40 mouse cellular contexts compared by ENCODE assay signal in genomic region chr16:45572307-45572706, GRCm38 (mm10). TPM values are rescaled to one million over a fixed set of nuclear protein-coding genes. Genes with fewer than 3 reads are reported as not detected.
DNase-seq lines count a peak whose midpoint lies in the region; ATAC-seq and TF ChIP-seq lines count a peak whose summit lies in the region.
"Had no signal": no experiment of that assay in that cellular context is flagged by ENCODE, and none has a peak within 500 bp of the region (broad histone marks: within the 10 kb centered on the region; RNA-seq: fewer than 3 reads in every experiment).

No protein-coding gene starts in this region.

- no peaks in the 10 kb centered on the region for H3K36me3 ChIP-seq in megakaryocyte, embryonic 14.5 days (replicated peaks; ENCODE audit: low read length)
- no peaks in the 10 kb centered on the region for H3K36me3 ChIP-seq in liver, embryonic 15.5 days (replicated peaks)
- H3K36me3 ChIP-seq: forebrain, embryonic 10.5 days; limb, embryonic 13.5 days; midbrain, embryonic 13.5 days; neural tube, embryonic 13.5 days had no signal

- TF ChIP-seq CTCF in cerebellum, adult 2 months (IDR thresholded peaks at IDR 0.05; ENCODE audit: borderline replicate concordance, insufficient read depth, low read depth, low read length) = no peak

- H3K4me1 ChIP-seq in megakaryocyte, embryonic 14.5 days = peaks cover 18% of the 10 kb centered on the region
- peaks cover 5% of the 10 kb centered on the region; the same call in 1 of the 2 replicates for H3K4me1 ChIP-seq in liver, embryonic 15.5 days (replicated peaks)
- no peaks in the 10 kb centered on the region for H3K4me1 ChIP-seq in cerebellum, adult 2 months (ENCODE audit: control insufficient read depth, insufficient read depth, low read length)
- H3K4me1 ChIP-seq: forebrain, embryonic 10.5 days; limb, embryonic 13.5 days; midbrain, embryonic 13.5 days; neural tube, embryonic 13.5 days had no signal

- DNase-seq in urinary bladder, postnatal 14 days (ENCODE audit: low spot score) = no peak
- no peak for DNase-seq in urinary bladder, postnatal 36 days (ENCODE audit: low spot score in 2 of 2)
- DNase-seq in cerebellum, adult 2 months = no peak
- DNase-seq: adrenal gland, adult 8-10 months; cerebellum, adult 8-10 months; cerebellum, postnatal 25 days; gastrocnemius, adult 2 months; kidney, adult 18-20 months; kidney, postnatal 36 days; lung, adult 2 months; lung, postnatal 10 days; right cerebral cortex, postnatal 4 days; thymus, adult 2 months; thymus, postnatal 4 days had no signal

- H3K9me3 ChIP-seq in megakaryocyte, embryonic 14.5 days = no peaks in the 10 kb centered on the region
- H3K9me3 ChIP-seq in liver, embryonic 15.5 days (replicated peaks) = no peaks in the 10 kb centered on the region
- H3K9me3 ChIP-seq: forebrain, embryonic 10.5 days; limb, embryonic 13.5 days; midbrain, embryonic 13.5 days; neural tube, embryonic 13.5 days had no signal

- WGBS in liver, embryonic 15.5 days (ENCODE audit: insufficient replicate concordance) = 20% methylated on average over 3 of the region's 3 CpGs
- 84% methylated on average over 3 of the region's 3 CpGs for WGBS in cerebellum, adult 2 months

- peak overlapping the region; percentile 4 for H3K4me3 ChIP-seq in megakaryocyte, embryonic 14.5 days (replicated peaks)
- H3K4me3 ChIP-seq in liver, embryonic 15.5 days (replicated peaks) = no peak overlapping the region
- no peak overlapping the region for H3K4me3 ChIP-seq in cerebellum, adult 2 months (replicated peaks; ENCODE audit: insufficient read depth, low read depth, low read length)
- H3K4me3 ChIP-seq: forebrain, embryonic 10.5 days; gastrocnemius, adult 2 months; layer of hippocampus, adult 2 months; left cerebral cortex, adult 2 months; limb, embryonic 13.5 days; midbrain, embryonic 13.5 days; neural tube, embryonic 13.5 days had no signal

- peak overlapping the region; percentile 62 for H3K27ac ChIP-seq in liver, embryonic 15.5 days (replicated peaks)
- H3K27ac ChIP-seq in cerebellum, adult 2 months (ENCODE audit: insufficient read depth, low read length) = no peak overlapping the region
- H3K27ac ChIP-seq: forebrain, embryonic 10.5 days; gastrocnemius, adult 2 months; layer of hippocampus, adult 2 months; left cerebral cortex, adult 2 months; limb, embryonic 13.5 days; midbrain, embryonic 13.5 days; neural tube, embryonic 13.5 days; stomach, postnatal 0 days had no signal

- peak overlapping the region; percentile 7; the same call in 1 of the 2 replicates for H3K4me2 ChIP-seq in liver, embryonic 15.5 days
- H3K4me2 ChIP-seq: limb, embryonic 13.5 days; midbrain, embryonic 13.5 days; neural tube, embryonic 13.5 days had no signal

- H3K27me3 ChIP-seq in megakaryocyte, embryonic 14.5 days (replicated peaks) = no peaks in the 10 kb centered on the region
- H3K27me3 ChIP-seq in liver, embryonic 15.5 days = no peaks in the 10 kb centered on the region
- no peaks in the 10 kb centered on the region for H3K27me3 ChIP-seq in cerebellum, adult 2 months (ENCODE audit: control insufficient read depth, insufficient read depth, low read length)
- H3K27me3 ChIP-seq: limb, embryonic 13.5 days; midbrain, embryonic 13.5 days; neural tube, embryonic 13.5 days had no signal

- H3K9ac ChIP-seq in liver, embryonic 15.5 days = no peak overlapping the region
- H3K9ac ChIP-seq: limb, embryonic 13.5 days; midbrain, embryonic 13.5 days; neural tube, embryonic 13.5 days had no signal

- no peak for ATAC-seq in megakaryocyte, adult 5-6 weeks (ENCODE audit: poor library complexity, severe bottlenecking)
- peak; percentile 92 for ATAC-seq in common myeloid progenitor, adult 5-6 weeks (replicated peaks; ENCODE audit: low read depth, poor library complexity, severe bottlenecking)
- peak; percentile 86 for ATAC-seq in liver, embryonic 15.5 days (ENCODE audit: insufficient read depth)
- no peak for ATAC-seq in erythroblast, adult 5-6 weeks (replicated peaks; ENCODE audit: low FRiP score, poor library complexity, severe bottlenecking)
- ATAC-seq: forebrain, embryonic 16.5 days; hindbrain, embryonic 16.5 days; midbrain, embryonic 13.5 days had no signal

- no peak for TF ChIP-seq POLR2A in cerebellum, adult 2 months (IDR thresholded peaks at IDR 0.05; ENCODE audit: borderline replicate concordance, insufficient read depth, low read length)

RNA-seq across cellular contexts. Expression of gene Slc9c1, which starts 37.2 kb away (rescaled TPM):
- polyA plus RNA-seq in megakaryocyte, embryonic 14.5 days (2012; ENCODE audit: insufficient read depth, low replicate concordance) = not detected in 2 replicates
- not detected in 2 replicates for total RNA-seq in megakaryocyte, adult 5-6 weeks (2015)
- not detected in 2 replicates for total RNA-seq in megakaryocyte, adult 5-6 weeks (2017)
- total RNA-seq in common myeloid progenitor, adult 5-6 weeks (2017) = not detected in 2 replicates
- not detected in 2 replicates for polyA plus RNA-seq in liver, embryonic 15.5 days (2015; fragmentation: Nextera tagmentation; extraction: Ambion mirVana)
- total RNA-seq in erythroblast, adult 5-6 weeks (2015; ENCODE audit: low replicate concordance) = not detected in 2 replicates
- total RNA-seq in erythroblast, adult 5-6 weeks (2017; ENCODE audit: low replicate concordance) = not detected in 2 replicates
- not detected in 2 replicates for polyA plus RNA-seq in cerebellum, adult 2 months (2012; rRNA removed)
- total RNA-seq: adrenal gland, adult 8-10 months; adrenal gland, postnatal 4 days; gastrocnemius, adult 2 months; gastrocnemius, postnatal 4 days; heart, adult 8-10 months; heart, postnatal 25 days; layer of hippocampus, adult 2 months; layer of hippocampus, postnatal 14 days; left cerebral cortex, adult 2 months; left cerebral cortex, postnatal 25 days had no signal
- polyA plus RNA-seq: embryonic facial prominence, embryonic 11.5 days; forebrain, embryonic 10.5 days; forebrain, embryonic 16.5 days; heart, embryonic 14.5 days; hindbrain, embryonic 11.5 days; hindbrain, embryonic 16.5 days; intestine, embryonic 14.5 days; kidney, embryonic 16.5 days; limb, embryonic 13.5 days; lung, adult 2 months; midbrain, embryonic 13.5 days; neural tube, embryonic 13.5 days; spleen, adult 2 months; stomach, postnatal 0 days had no signal

RNA-seq across cellular contexts. Expression of gene Gcsam, which starts 37.9 kb away (rescaled TPM):
- polyA plus RNA-seq in megakaryocyte, embryonic 14.5 days (2012; ENCODE audit: insufficient read depth, low replicate concordance) = 1.9 TPM in 1 of 2 replicates, not detected in the other
- total RNA-seq in megakaryocyte, adult 5-6 weeks (2015) = not detected in 2 replicates
- total RNA-seq in megakaryocyte, adult 5-6 weeks (2017) = not detected in 2 replicates
- 1.2 and 1.7 TPM in 2 replicates for total RNA-seq in common myeloid progenitor, adult 5-6 weeks (2017)
- 1.5 and 2.0 TPM in 2 replicates for polyA plus RNA-seq in liver, embryonic 15.5 days (2015; fragmentation: Nextera tagmentation; extraction: Ambion mirVana)
- not detected in 2 replicates for total RNA-seq in erythroblast, adult 5-6 weeks (2015; ENCODE audit: low replicate concordance)
- total RNA-seq in erythroblast, adult 5-6 weeks (2017; ENCODE audit: low replicate concordance) = not detected in 2 replicates
- not detected in 2 replicates for polyA plus RNA-seq in cerebellum, adult 2 months (2012; rRNA removed)
- total RNA-seq: gastrocnemius, adult 2 months; heart, postnatal 25 days; layer of hippocampus, adult 2 months; layer of hippocampus, postnatal 14 days; left cerebral cortex, adult 2 months; left cerebral cortex, postnatal 25 days had no signal
- polyA plus RNA-seq: forebrain, embryonic 16.5 days; hindbrain, embryonic 16.5 days; midbrain, embryonic 13.5 days had no signal

RNA-seq across cellular contexts. Expression of gene Gm17783, which starts 40.5 kb away (rescaled TPM):
- polyA plus RNA-seq in megakaryocyte, embryonic 14.5 days (2012; ENCODE audit: insufficient read depth, low replicate concordance) = not detected in 2 replicates
- total RNA-seq in megakaryocyte, adult 5-6 weeks (2015) = not detected in 2 replicates
- not detected in 2 replicates for total RNA-seq in megakaryocyte, adult 5-6 weeks (2017)
- total RNA-seq in common myeloid progenitor, adult 5-6 weeks (2017) = not detected in 2 replicates
- not detected in 2 replicates for polyA plus RNA-seq in liver, embryonic 15.5 days (2015; fragmentation: Nextera tagmentation; extraction: Ambion mirVana)
- not detected in 2 replicates for total RNA-seq in erythroblast, adult 5-6 weeks (2015; ENCODE audit: low replicate concordance)
- total RNA-seq in erythroblast, adult 5-6 weeks (2017; ENCODE audit: low replicate concordance) = not detected in 2 replicates
- not detected in 2 replicates for polyA plus RNA-seq in cerebellum, adult 2 months (2012; rRNA removed)
- total RNA-seq: adrenal gland, adult 8-10 months; gastrocnemius, adult 2 months; gastrocnemius, postnatal 4 days; heart, adult 8-10 months; heart, postnatal 25 days; layer of hippocampus, adult 2 months; layer of hippocampus, postnatal 14 days; left cerebral cortex, adult 2 months; left cerebral cortex, postnatal 25 days had no signal
- polyA plus RNA-seq: embryonic facial prominence, embryonic 11.5 days; forebrain, embryonic 10.5 days; forebrain, embryonic 16.5 days; heart, embryonic 14.5 days; hindbrain, embryonic 11.5 days; hindbrain, embryonic 16.5 days; limb, embryonic 13.5 days; lung, adult 2 months; midbrain, embryonic 13.5 days; neural tube, embryonic 13.5 days; spleen, adult 2 months; thymus, adult 2 months had no signal

Comparison
In these comparisons a context has a peak if more than half of its experiments do, and no peak if none do; other contexts are left out.
1. ATAC-seq: peak in common myeloid progenitor, adult 5-6 weeks (single experiment) and liver, embryonic 15.5 days (single experiment); none in megakaryocyte, adult 5-6 weeks (single experiment) and erythroblast, adult 5-6 weeks (single experiment).